Mouse (Mus musculus): ENCODE measurements around the gene Slc8b1. TPM values are rescaled to one million over a fixed set of nuclear protein-coding genes. Genes with fewer than 3 reads are reported as not detected.

Gene Slc8b1
- total RNA-seq (2012; rRNA removed): 3.3 and 5.8 TPM in 2 replicates
- 3.2 and 3.6 TPM in 2 replicates for total RNA-seq (2014; rRNA removed)
- polyA plus RNA-seq (2012; ENCODE audit: insufficient read length, low read depth): 4.6 and 5.1 TPM in 2 replicates

DNA sequence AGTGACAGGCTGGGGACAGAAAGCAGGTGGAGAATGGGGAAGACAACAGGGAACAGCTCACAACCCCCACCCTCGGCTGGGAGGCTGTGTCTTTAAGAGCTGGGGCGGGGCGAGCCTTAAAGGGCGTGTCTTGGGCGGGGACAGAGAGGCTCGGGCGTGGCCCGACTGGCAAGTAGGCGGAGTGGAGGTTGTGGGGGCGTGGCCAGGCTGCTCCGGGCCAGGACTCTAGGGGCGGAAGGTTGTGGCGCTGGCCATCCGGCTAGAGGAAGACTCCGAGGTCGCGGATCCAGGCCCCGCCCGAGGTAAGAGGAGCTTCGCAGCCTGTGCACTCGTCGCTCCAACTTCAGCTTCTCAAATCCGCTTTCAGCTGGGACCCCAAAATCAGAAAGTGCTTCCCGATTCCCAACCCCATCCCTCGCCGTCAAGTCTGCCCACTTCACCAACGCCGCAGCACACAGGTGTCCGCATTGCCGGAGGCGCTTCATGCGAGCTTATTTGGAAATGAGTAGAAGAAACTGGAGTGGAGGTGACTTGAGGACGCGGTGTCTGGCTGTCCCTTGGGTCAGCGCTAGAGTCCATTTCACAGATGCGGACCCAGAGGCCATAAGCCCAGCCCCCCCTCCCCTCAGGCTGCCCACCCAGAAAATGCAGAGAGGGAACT is at the start of gene Slc8b1:
Gene Slc8b1 (plus strand): TSS at position 187 of the 661 bp plus-strand sequence.
- peaks cover 9 to 61% of the 10 kb centered on the region in 2 experiments for H3K4me1 ChIP-seq (ENCODE audit: control insufficient read depth in 1 of 2, insufficient read depth in 2 of 2)
- dilution Hi-C loops (cut with MboI; ENCODE audit: extremely low pct_ligation_motif_present, extremely low pct_unique_long_range_greater_than_20kb, low sequenced_read_pairs) (no loop called here), in situ Hi-C loops (cut with MboI; ENCODE audit: low pct_ligation_motif_present, low pct_unique_long_range_greater_than_20kb, low sequenced_read_pairs) (loop anchor here (25.0 kb wide), 1 partner anchor 201 kb away; the partner anchor contains the start of gene Dtx1)
- TF ChIP-seq CHD2 (IDR thresholded peaks at IDR 0.05; ENCODE audit: low read length) (peak; percentile 64), ZNF384 (IDR thresholded peaks at IDR 0.05; ENCODE audit: low read depth, low read length) (peak; percentile 28; the same call in 1 of the 2 replicates), SIN3A (IDR thresholded peaks at IDR 0.05; ENCODE audit: low read length) (0 out of 2 replicates have a peak, but pooled peaks have one; percentile 31), TBP (conservative IDR thresholded peaks at IDR 0.05; ENCODE audit: low read depth, low read length) (no peak), PAX5 (IDR thresholded peaks at IDR 0.05; ENCODE audit: low read length) (no peak), ZKSCAN1 (IDR thresholded peaks at IDR 0.05; ENCODE audit: borderline replicate concordance, low read depth, low read length) (no peak), TCF12 (IDR thresholded peaks at IDR 0.05; ENCODE audit: low read depth, low read length) (peak; percentile 36; the same call in 1 of the 2 replicates), E2F4 (IDR thresholded peaks at IDR 0.05; ENCODE audit: insufficient replicate concordance, low read depth, low read length) (no peak), MYC (IDR thresholded peaks at IDR 0.05; ENCODE audit: low read depth, low read length) (no peak), RCOR1 (conservative IDR thresholded peaks at IDR 0.05; ENCODE audit: low read depth, low read length) (no peak), NELFE (IDR thresholded peaks at IDR 0.05; ENCODE audit: low read depth, low read length) (peak; percentile 48; the same call in 1 of the 2 replicates), MAX (IDR thresholded peaks at IDR 0.05; ENCODE audit: low read length) (no peak), RAD21 (IDR thresholded peaks at IDR 0.05; ENCODE audit: low read depth, low read length) (no peak), USF2 (conservative IDR thresholded peaks at IDR 0.05; ENCODE audit: low read depth, low read length) (no peak), BHLHE40 (IDR thresholded peaks at IDR 0.05; ENCODE audit: low read depth, low read length) (0 out of 2 replicates have a peak, but pooled peaks have one; percentile 15), USF1 (IDR thresholded peaks at IDR 0.05; ENCODE audit: low read depth, low read length) (no peak; the same call in 1 of the 2 replicates), POLR2AphosphoS2 (IDR thresholded peaks at IDR 0.05; ENCODE audit: low read depth, low read length) (no peak), MAZ (IDR thresholded peaks at IDR 0.05; ENCODE audit: low read depth, low read length) (peak; percentile 69), UBTF (IDR thresholded peaks at IDR 0.05; ENCODE audit: low read depth, low read length) (no peak), JUND (conservative IDR thresholded peaks at IDR 0.05; ENCODE audit: low read depth, low read length) (no peak), ELF1 (IDR thresholded peaks at IDR 0.05; ENCODE audit: low read depth, low read length) (0 out of 2 replicates have a peak, but pooled peaks have one; percentile 57), ZMIZ1 (IDR thresholded peaks at IDR 0.05; ENCODE audit: low read depth, low read length) (no peak), GABPA (IDR thresholded peaks at IDR 0.05; ENCODE audit: insufficient replicate concordance, low read depth, low read length) (no peak), HCFC1 (IDR thresholded peaks at IDR 0.05; ENCODE audit: low read depth, low read length) (peak; percentile 49), ETS1 (conservative IDR thresholded peaks at IDR 0.05; ENCODE audit: low read depth, low read length) (no peak), KAT2A (IDR thresholded peaks at IDR 0.05; ENCODE audit: insufficient replicate concordance, low read length) (no peak), POLR2A (IDR thresholded peaks at IDR 0.05; ENCODE audit: low read depth, low read length) (peak; percentile 71)
- H3K4me3 ChIP-seq (replicated peaks in 1 of 3; ENCODE audit: low read depth in 2 of 3, low read length in 2 of 3, poor library complexity in 1 of 3): peak within 1 kb of the TSS; percentile 66 to 73 (median 72)
- H3K9me3 ChIP-seq (replicated peaks; ENCODE audit: low read length): peaks cover 5% of the 10 kb centered on the region
- no peaks in the 10 kb centered on the region for H3K79me2 ChIP-seq (replicated peaks; ENCODE audit: control insufficient read depth, extremely low read depth, insufficient read depth, poor library complexity, severe bottlenecking)
- peak within 1 kb of the TSS; percentile 84 for H3K4me2 ChIP-seq (ENCODE audit: insufficient read depth, low read depth, poor library complexity, severe bottlenecking)
- H3K36me3 ChIP-seq (replicated peaks in 1 of 2; ENCODE audit: control insufficient read depth in 1 of 2, insufficient read depth in 1 of 2, low read length in 1 of 2): peaks cover 0 to 16% of the 10 kb centered on the region in 2 experiments
- H3K27ac ChIP-seq (ENCODE audit: insufficient read depth, low read depth): no peak within 1 kb of the TSS
- peak; percentile 91 for DNase-seq (ENCODE audit: extremely low read depth)
- H3K27me3 ChIP-seq (replicated peaks): peaks cover 8% of the 10 kb centered on the region
- H3K9ac ChIP-seq (ENCODE audit: insufficient read depth, low read depth): peak within 1 kb of the TSS; percentile 51
